Mouse (Mus musculus): ENCODE measurements around the gene Vrk3. TPM values are rescaled to one million over a fixed set of nuclear protein-coding genes. Genes with fewer than 3 reads are reported as not detected.

Gene Vrk3
- polyA plus RNA-seq, 1 experiment from 2014 or later: 24.8 TPM

DNA sequence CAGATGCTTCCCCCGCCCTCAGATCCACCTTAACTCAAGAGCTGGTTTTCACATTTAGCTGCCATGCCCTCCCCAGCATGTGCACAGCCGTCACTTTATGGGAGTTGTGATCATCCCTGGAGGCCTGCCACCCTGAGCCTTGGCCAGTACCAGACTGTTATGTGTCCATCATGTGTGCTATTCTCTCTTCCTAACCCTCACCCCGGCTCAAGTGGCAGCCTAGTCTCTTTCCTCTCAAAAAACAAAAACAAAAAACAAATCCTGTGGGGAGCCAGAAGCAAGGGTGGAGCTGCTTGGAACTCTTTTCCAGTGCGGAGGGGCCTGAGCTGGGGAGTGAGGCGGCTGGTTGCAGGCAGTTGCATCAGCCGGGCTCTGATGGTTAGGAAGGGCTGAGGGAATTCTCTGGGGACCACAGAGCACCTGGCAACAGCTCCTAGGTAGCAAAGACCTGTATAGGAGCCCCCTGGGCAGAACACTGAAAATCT lies 70.6 kb downstream of the Vrk3 start:
- no peak overlapping the region; the same call in 1 of the 2 replicates for H3K27ac ChIP-seq (replicated peaks; ENCODE audit: low read depth, low read length)
- peak overlapping the region; percentile 99 for H3K9ac ChIP-seq (ENCODE audit: low read depth, low read length)
- ATAC-seq (ENCODE audit: low read depth) (no peak), DNase-seq (ENCODE audit: low spot score) (peak; percentile 60)
- H3K4me1 ChIP-seq (ENCODE audit: control insufficient read depth, insufficient read depth, low read length): peaks cover 20% of the 10 kb centered on the region
- H3K36me3 ChIP-seq (ENCODE audit: control insufficient read depth, insufficient read depth, low read length): peaks cover 4% of the 10 kb centered on the region
- no peaks in the 10 kb centered on the region for H3K9me3 ChIP-seq (ENCODE audit: control insufficient read depth, low read length)
- H3K4me3 ChIP-seq (ENCODE audit: low read depth, low read length): peak overlapping the region; percentile 86
- H3K4me2 ChIP-seq (ENCODE audit: low read depth, low read length): peak overlapping the region; percentile 76
- H3K27me3 ChIP-seq (replicated peaks; ENCODE audit: control insufficient read depth, insufficient read depth, low read length): no peaks in the 10 kb centered on the region
- WGBS: 37% methylated on average over 6 of the region's 6 CpGs

DNA sequence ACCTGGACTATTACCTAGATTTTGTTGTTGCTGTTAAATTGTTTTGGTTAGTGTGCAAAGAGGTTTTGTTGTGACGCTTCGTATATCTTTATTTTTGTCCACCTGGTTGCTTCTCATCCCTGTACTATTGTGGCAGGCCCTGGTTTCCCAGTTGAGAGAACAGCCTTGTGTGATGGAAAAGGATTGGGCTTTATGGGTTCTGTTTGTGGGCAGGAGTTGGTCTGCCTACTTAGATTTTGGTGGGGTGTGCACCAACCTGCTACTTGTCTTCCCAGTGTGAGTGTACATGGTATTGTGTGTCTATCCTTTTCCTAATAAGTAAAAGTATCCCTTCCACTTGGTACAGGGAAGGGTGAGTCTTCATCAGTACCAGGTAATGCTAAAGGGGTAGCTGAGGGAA lies 71.2 kb downstream of the Vrk3 start:
- no peak for ATAC-seq (ENCODE audit: low read depth)
- no peak overlapping the region for H3K27ac ChIP-seq (replicated peaks; ENCODE audit: low read depth, low read length)
- DNase-seq (ENCODE audit: low spot score): no peak

GRCm38 (mm10) chr7:44819863-44820262 lies 71.7 kb downstream of the Vrk3 start:
- H3K27ac ChIP-seq (replicated peaks; ENCODE audit: low read depth, low read length): no peak overlapping the region
- H3K4me3 ChIP-seq (ENCODE audit: low read depth, low read length): 0 out of 2 replicates have a peak overlapping the region, but pooled peaks have one; percentile 86
- H3K4me1 ChIP-seq (ENCODE audit: control insufficient read depth, insufficient read depth, low read length): peaks cover 20% of the 10 kb centered on the region
- H3K36me3 ChIP-seq (ENCODE audit: control insufficient read depth, insufficient read depth, low read length): no peaks in the 10 kb centered on the region
- no peak overlapping the region for H3K4me2 ChIP-seq (ENCODE audit: low read depth, low read length)
- no peaks in the 10 kb centered on the region for H3K27me3 ChIP-seq (replicated peaks; ENCODE audit: control insufficient read depth, insufficient read depth, low read length)
- DNase-seq (ENCODE audit: low spot score) (no peak), ATAC-seq (ENCODE audit: low read depth) (no peak)
- WGBS: 61% methylated on average over 5 of the region's 5 CpGs
- H3K9ac ChIP-seq (ENCODE audit: low read depth, low read length): no peak overlapping the region
- no peaks in the 10 kb centered on the region for H3K9me3 ChIP-seq (ENCODE audit: control insufficient read depth, low read length)

More for the DNA sequence above, 71.2 kb downstream of the Vrk3 start:
- 0 out of 2 replicates have a peak overlapping the region, but pooled peaks have one; percentile 86 for H3K4me3 ChIP-seq (ENCODE audit: low read depth, low read length)
- H3K4me1 ChIP-seq (ENCODE audit: control insufficient read depth, insufficient read depth, low read length): peaks cover 20% of the 10 kb centered on the region
- peak overlapping the region; percentile 76 for H3K4me2 ChIP-seq (ENCODE audit: low read depth, low read length)
- no peaks in the 10 kb centered on the region for H3K36me3 ChIP-seq (ENCODE audit: control insufficient read depth, insufficient read depth, low read length)
- H3K9me3 ChIP-seq (ENCODE audit: control insufficient read depth, low read length): no peaks in the 10 kb centered on the region
- H3K9ac ChIP-seq (ENCODE audit: low read depth, low read length): 0 out of 2 replicates have a peak overlapping the region, but pooled peaks have one; percentile 99
- 89% methylated on average over 2 of the region's 2 CpGs for WGBS
- H3K27me3 ChIP-seq (replicated peaks; ENCODE audit: control insufficient read depth, insufficient read depth, low read length): no peaks in the 10 kb centered on the region

GRCm38 (mm10) chr7:44820525-44820924 lies 72.3 kb downstream of the Vrk3 start:
- WGBS: 89% methylated on average over 3 of the region's 3 CpGs
- DNase-seq (ENCODE audit: low spot score): no peak
- no peak overlapping the region for H3K9ac ChIP-seq (ENCODE audit: low read depth, low read length)
- H3K27me3 ChIP-seq (replicated peaks; ENCODE audit: control insufficient read depth, insufficient read depth, low read length): no peaks in the 10 kb centered on the region
- no peak overlapping the region for H3K27ac ChIP-seq (replicated peaks; ENCODE audit: low read depth, low read length)
- no peak for ATAC-seq (ENCODE audit: low read depth)
- H3K4me1 ChIP-seq (ENCODE audit: control insufficient read depth, insufficient read depth, low read length): peaks cover 20% of the 10 kb centered on the region
- H3K4me3 ChIP-seq (ENCODE audit: low read depth, low read length): no peak overlapping the region
- no peaks in the 10 kb centered on the region for H3K36me3 ChIP-seq (ENCODE audit: control insufficient read depth, insufficient read depth, low read length)
- H3K9me3 ChIP-seq (ENCODE audit: control insufficient read depth, low read length): no peaks in the 10 kb centered on the region
- H3K4me2 ChIP-seq (ENCODE audit: low read depth, low read length): no peak overlapping the region

GRCm38 (mm10) chr7:44821666-44822448 lies 73.6 kb downstream of the Vrk3 start:
- Histone ChIP-seq H3K4me1 (ENCODE audit: control insufficient read depth, insufficient read depth, low read length) (peaks cover 20% of the 10 kb centered on the region), H3K9ac (ENCODE audit: low read depth, low read length) (no peak overlapping the region), H3K4me3 (ENCODE audit: low read depth, low read length) (no peak overlapping the region), H3K4me2 (ENCODE audit: low read depth, low read length) (no peak overlapping the region), H3K9me3 (ENCODE audit: control insufficient read depth, low read length) (no peaks in the 10 kb centered on the region), H3K27me3 (replicated peaks; ENCODE audit: control insufficient read depth, insufficient read depth, low read length) (no peaks in the 10 kb centered on the region), H3K36me3 (ENCODE audit: control insufficient read depth, insufficient read depth, low read length) (no peaks in the 10 kb centered on the region), H3K27ac (replicated peaks; ENCODE audit: low read depth, low read length) (no peak overlapping the region)
- ATAC-seq (ENCODE audit: low read depth): no peak
- WGBS: 86% methylated on average over 7 of the region's 7 CpGs
- DNase-seq (ENCODE audit: low spot score): no peak

GRCm38 (mm10) chr7:44823409-44823808 lies 75.2 kb downstream of the Vrk3 start:
- no peaks in the 10 kb centered on the region for H3K27me3 ChIP-seq (replicated peaks; ENCODE audit: control insufficient read depth, insufficient read depth, low read length)
- H3K9ac ChIP-seq (ENCODE audit: low read depth, low read length): no peak overlapping the region
- H3K4me2 ChIP-seq (ENCODE audit: low read depth, low read length): no peak overlapping the region
- H3K27ac ChIP-seq (replicated peaks; ENCODE audit: low read depth, low read length): no peak overlapping the region
- DNase-seq (ENCODE audit: low spot score) (no peak), ATAC-seq (ENCODE audit: low read depth) (no peak)
- H3K4me1 ChIP-seq (ENCODE audit: control insufficient read depth, insufficient read depth, low read length): peaks cover 7% of the 10 kb centered on the region; the same call in 1 of the 2 replicates
- WGBS: 55% methylated on average over 7 of the region's 7 CpGs
- no peaks in the 10 kb centered on the region for H3K9me3 ChIP-seq (ENCODE audit: control insufficient read depth, low read length)
- H3K36me3 ChIP-seq (ENCODE audit: control insufficient read depth, insufficient read depth, low read length): peaks cover 3% of the 10 kb centered on the region
- H3K4me3 ChIP-seq (ENCODE audit: low read depth, low read length): no peak overlapping the region

DNA sequence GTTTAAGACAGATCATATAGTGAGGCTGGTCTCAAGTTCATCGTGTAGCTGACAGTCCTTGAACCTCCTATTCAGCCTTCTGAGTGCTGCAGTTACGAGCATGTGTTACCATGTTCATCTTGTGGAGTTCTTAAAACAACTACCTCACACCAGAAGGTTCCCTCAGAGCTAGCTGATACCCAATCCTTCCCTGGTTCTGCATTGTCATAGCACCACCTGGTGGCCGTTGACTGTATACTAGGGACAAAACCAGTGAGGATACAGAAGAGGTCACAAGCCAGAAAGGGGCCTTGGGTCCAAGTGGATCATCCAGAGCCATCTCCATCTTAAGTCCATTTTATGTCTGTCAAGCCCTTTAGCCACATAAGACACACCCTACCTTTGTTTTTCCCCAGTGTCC lies 76.7 kb downstream of the Vrk3 start:
- ATAC-seq (ENCODE audit: low read depth) (peak; percentile 73; the same call in 1 of the 2 replicates), DNase-seq (ENCODE audit: low spot score) (peak; percentile 81)
- H3K4me2 ChIP-seq (ENCODE audit: low read depth, low read length): no peak overlapping the region
- no peak overlapping the region for H3K9ac ChIP-seq (ENCODE audit: low read depth, low read length)
- H3K4me3 ChIP-seq (ENCODE audit: low read depth, low read length): no peak overlapping the region
- no peaks in the 10 kb centered on the region for H3K4me1 ChIP-seq (ENCODE audit: control insufficient read depth, insufficient read depth, low read length)
- H3K27me3 ChIP-seq (replicated peaks; ENCODE audit: control insufficient read depth, insufficient read depth, low read length): no peaks in the 10 kb centered on the region
- H3K9me3 ChIP-seq (ENCODE audit: control insufficient read depth, low read length): no peaks in the 10 kb centered on the region
- H3K27ac ChIP-seq (replicated peaks; ENCODE audit: low read depth, low read length): no peak overlapping the region
- peaks cover 18% of the 10 kb centered on the region for H3K36me3 ChIP-seq (ENCODE audit: control insufficient read depth, insufficient read depth, low read length)
- WGBS: 26% methylated on average over 3 of the region's 3 CpGs

- Histone ChIP-seq H3K4me2 (ENCODE audit: low read depth, low read length) (no peak overlapping the region), H3K27me3 (replicated peaks; ENCODE audit: control insufficient read depth, insufficient read depth, low read length) (no peaks in the 10 kb centered on the region), H3K4me3 (ENCODE audit: low read depth, low read length) (no peak overlapping the region), H3K9me3 (ENCODE audit: control insufficient read depth, low read length) (no peaks in the 10 kb centered on the region), H3K27ac (replicated peaks; ENCODE audit: low read depth, low read length) (no peak overlapping the region), H3K36me3 (ENCODE audit: control insufficient read depth, insufficient read depth, low read length) (peaks cover 37% of the 10 kb centered on the region), H3K9ac (ENCODE audit: low read depth, low read length) (no peak overlapping the region), H3K4me1 (ENCODE audit: control insufficient read depth, insufficient read depth, low read length) (no peaks in the 10 kb centered on the region)
- no peak for DNase-seq (ENCODE audit: low spot score)
- ATAC-seq (ENCODE audit: low read depth): no peak
- WGBS: 79% methylated on average over 3 of the region's 3 CpGs
These were observed 78.6 kb downstream of the Vrk3 start for GRCm38 (mm10) chr7:44826771-44827170.

Measured in embryonic facial prominence, embryonic 14.5 days (tissue).